Mouse (Mus musculus) liver, embryonic 14.5 days (tissue): ENCODE data around the gene Hipk1.

ENCODE experiments used
- CTCF ChIP-seq: IDR thresholded peaks from 2 replicates; pipeline ENCODE4 v1.5.1; 2016; ENCODE audit warnings: antibody characterized with exemption, low read depth, control low read depth
- EP300 ChIP-seq: IDR thresholded peaks from 2 replicates; pipeline ENCODE4 v1.6.1; 2016; ENCODE audit warnings: antibody characterized with exemption, low read depth

DNA sequence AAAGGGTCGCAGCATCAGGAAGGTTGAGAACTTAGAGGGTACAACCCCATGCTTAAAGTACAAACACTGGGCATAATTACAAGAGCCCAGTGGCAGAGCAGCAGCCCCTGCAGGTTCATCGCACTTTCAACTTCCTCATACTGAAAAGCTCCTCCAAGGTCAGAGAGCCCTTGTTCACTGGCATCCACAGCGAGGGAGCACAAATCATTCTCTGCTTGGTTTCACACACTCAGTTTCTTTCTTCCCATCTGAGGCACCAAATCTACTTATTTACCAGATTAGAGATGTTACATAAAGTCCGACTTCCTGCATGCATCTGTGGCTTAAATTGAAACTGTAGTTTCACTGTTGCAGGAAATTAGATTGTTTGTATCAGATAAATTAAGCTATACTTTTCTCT is 18.5 kb downstream of the Hipk1 start:
- TF ChIP-seq CTCF (no peak), EP300 (no peak)
